Comparison of ENCODE assay signal across 9 mouse cellular contexts in the genomic region with DNA sequence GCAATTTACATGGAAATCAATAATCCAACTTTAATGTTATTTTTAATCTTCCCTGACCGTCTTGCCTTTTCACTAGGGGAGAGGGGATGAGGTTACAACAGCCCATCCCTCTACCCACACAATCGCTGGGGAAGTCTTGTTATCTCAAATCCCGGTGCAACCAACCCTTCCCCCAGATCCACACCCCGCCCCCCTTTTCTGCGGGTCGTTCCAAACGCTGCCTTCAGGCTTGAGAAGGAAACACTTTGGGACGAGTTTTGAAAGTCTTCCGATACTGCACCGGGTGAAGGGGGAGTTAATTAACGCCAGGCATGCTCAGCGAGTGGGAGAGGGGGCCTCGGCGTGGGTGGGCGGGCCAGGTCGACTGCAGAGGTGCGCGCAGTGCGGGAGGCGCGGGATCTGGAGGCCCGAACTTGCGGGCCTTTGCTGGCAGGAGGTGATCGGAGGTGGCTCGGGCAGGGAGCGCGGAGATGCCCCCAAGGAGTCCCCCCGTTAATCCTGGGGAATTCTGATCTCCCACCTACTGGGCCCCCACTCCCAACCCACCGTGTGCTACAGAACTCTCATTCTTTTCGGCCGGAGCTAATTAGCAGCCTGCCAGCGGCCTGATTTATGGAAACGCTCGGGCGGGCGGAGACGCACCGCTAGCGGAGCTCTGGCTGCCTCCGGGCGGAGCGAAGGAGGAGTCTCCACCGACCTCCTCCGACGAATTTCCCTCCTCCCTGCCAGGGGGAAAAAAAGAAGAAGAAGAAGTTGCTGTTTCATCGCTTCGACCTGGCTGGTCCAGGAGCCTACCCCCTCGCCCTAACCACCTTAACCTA. TPM values are rescaled to one million over a fixed set of nuclear protein-coding genes. Genes with fewer than 3 reads are reported as not detected.
A peak's percentile ranks its signal among the peaks of the same experiment; 100 is the strongest.
DNase-seq lines count a peak whose midpoint lies in the region; ATAC-seq and TF ChIP-seq lines count a peak whose summit lies in the region.
"Had no signal": no experiment of that assay in that cellular context is flagged by ENCODE, and none has a peak within 500 bp of the region (broad histone marks: within the 10 kb centered on the region; RNA-seq: fewer than 3 reads in every experiment).

No protein-coding gene starts in this region.

- no peaks in the 10 kb centered on the region for H3K9me3 ChIP-seq in forebrain, embryonic 11.5 days (ENCODE audit: control insufficient read depth, low read length)
- H3K9me3 ChIP-seq in intestine, embryonic 15.5 days: no peaks in the 10 kb centered on the region
- no peaks in the 10 kb centered on the region for H3K9me3 ChIP-seq in liver, embryonic 15.5 days (replicated peaks)

- peak; percentile 66 for ATAC-seq in forebrain, embryonic 11.5 days (replicated peaks; ENCODE audit: low FRiP score)
- ATAC-seq in intestine, embryonic 15.5 days: peak; percentile 64
- no peak for ATAC-seq in liver, embryonic 15.5 days (ENCODE audit: insufficient read depth)

- H3K4me2 ChIP-seq in forebrain, embryonic 11.5 days (ENCODE audit: low read depth, low read length, severe bottlenecking): peak overlapping the region; percentile 67
- H3K4me2 ChIP-seq in intestine, embryonic 15.5 days (replicated peaks): peak overlapping the region; percentile 75
- peak overlapping the region; percentile 52 for H3K4me2 ChIP-seq in liver, embryonic 15.5 days

- no peaks in the 10 kb centered on the region for H3K36me3 ChIP-seq in forebrain, embryonic 11.5 days (ENCODE audit: control insufficient read depth, insufficient read depth, low read length)
- H3K36me3 ChIP-seq in intestine, embryonic 15.5 days: no peaks in the 10 kb centered on the region
- no peaks in the 10 kb centered on the region for H3K36me3 ChIP-seq in liver, embryonic 15.5 days (replicated peaks)

- TF ChIP-seq POLR2A in olfactory bulb, adult 2 months (IDR thresholded peaks at IDR 0.05; ENCODE audit: insufficient read depth, low read depth, low read length): no peak

- TF ChIP-seq CTCF in olfactory bulb, adult 2 months (IDR thresholded peaks at IDR 0.05; ENCODE audit: insufficient read depth, low read depth, low read length): no peak

- H3K9ac ChIP-seq in forebrain, embryonic 11.5 days (ENCODE audit: low read length): peak overlapping the region; percentile 69
- peak overlapping the region; percentile 5; the same call in 1 of the 2 replicates for H3K9ac ChIP-seq in intestine, embryonic 15.5 days
- no peak overlapping the region for H3K9ac ChIP-seq in liver, embryonic 15.5 days

- peak overlapping the region; percentile 38 for H3K4me3 ChIP-seq in forebrain, embryonic 11.5 days (ENCODE audit: low read depth, low read length)
- peak overlapping the region; percentile 39 for H3K4me3 ChIP-seq in intestine, embryonic 15.5 days (replicated peaks)
- H3K4me3 ChIP-seq in liver, embryonic 15.5 days (replicated peaks): peak overlapping the region; percentile 37
- H3K4me3 ChIP-seq in olfactory bulb, adult 2 months (ENCODE audit: insufficient read depth, low read depth, low read length): peak overlapping the region; percentile 17

- peak; percentile 44 to 56 for DNase-seq in right cerebral cortex, postnatal 10 days (ENCODE audit: low spot score in 2 of 2)
- no peak for DNase-seq in right cerebral cortex, postnatal 14 days
- peak; percentile 87 for DNase-seq in forebrain, embryonic 11.5 days (ENCODE audit: low spot score)
- DNase-seq in frontal cortex, postnatal 25 days (ENCODE audit: low spot score in 2 of 2): no peak
- DNase-seq in spleen, adult 18-20 months: no peak

- peaks cover 24% of the 10 kb centered on the region for H3K4me1 ChIP-seq in forebrain, embryonic 11.5 days (replicated peaks; ENCODE audit: control insufficient read depth, insufficient read depth, low read length)
- peaks cover 17% of the 10 kb centered on the region for H3K4me1 ChIP-seq in intestine, embryonic 15.5 days (replicated peaks)
- 0 out of 2 replicates have a peak, but pooled peaks cover 3% of the 10 kb centered on the region for H3K4me1 ChIP-seq in liver, embryonic 15.5 days (replicated peaks)
- peaks cover 5% of the 10 kb centered on the region; the same call in 1 of the 2 replicates for H3K4me1 ChIP-seq in olfactory bulb, adult 2 months (ENCODE audit: control insufficient read depth, insufficient read depth, low read length)

- H3K27me3 ChIP-seq in forebrain, embryonic 11.5 days (ENCODE audit: control insufficient read depth, insufficient read depth, low read length): peaks cover 65% of the 10 kb centered on the region
- peaks cover 68% of the 10 kb centered on the region for H3K27me3 ChIP-seq in intestine, embryonic 15.5 days (replicated peaks)
- peaks cover 99% of the 10 kb centered on the region for H3K27me3 ChIP-seq in liver, embryonic 15.5 days

- WGBS in forebrain, embryonic 11.5 days: under 1% methylated on average over 44 of the region's 48 CpGs
- WGBS in intestine, embryonic 15.5 days: under 1% methylated on average over 48 of the region's 48 CpGs
- under 1% methylated on average over 48 of the region's 48 CpGs for WGBS in liver, embryonic 15.5 days (ENCODE audit: insufficient replicate concordance)
- WGBS in olfactory bulb, adult 2 months: 2% methylated on average over 48 of the region's 48 CpGs

- peak overlapping the region; percentile 69 for H3K27ac ChIP-seq in forebrain, embryonic 11.5 days (ENCODE audit: low read depth, low read length)
- no peak overlapping the region for H3K27ac ChIP-seq in intestine, embryonic 15.5 days
- no peak overlapping the region for H3K27ac ChIP-seq in liver, embryonic 15.5 days (replicated peaks)
- H3K27ac ChIP-seq in olfactory bulb, adult 2 months (ENCODE audit: insufficient read depth, low read depth, low read length): 0 out of 2 replicates have a peak overlapping the region, but pooled peaks have one; percentile 34
- H3K27ac ChIP-seq: macrophage had no signal

RNA-seq across cellular contexts. Expression of a gene that starts 35.1 kb away (rescaled TPM):
- polyA plus RNA-seq in forebrain, embryonic 11.5 days (2014; fragmentation: Nextera tagmentation; extraction: Ambion mirVana): 124 and 137 TPM in 2 replicates
- 39.4 and 46.3 TPM in 2 replicates for polyA plus RNA-seq in intestine, embryonic 15.5 days (2015; fragmentation: Nextera tagmentation; extraction: Ambion mirVana)
- 6.5 and 6.7 TPM in 2 replicates for polyA plus RNA-seq in liver, embryonic 15.5 days (2015; fragmentation: Nextera tagmentation; extraction: Ambion mirVana)
- not detected in 2 replicates for polyA plus RNA-seq in olfactory bulb, adult 2 months (2012; ENCODE audit: insufficient read depth, insufficient read length, low replicate concordance, missing spikeins)
- polyA plus RNA-seq: macrophage had no signal

Comparison
In these comparisons a context has a peak if more than half of its experiments do, and no peak if none do; other contexts are left out.
1. DNase-seq: peak in right cerebral cortex, postnatal 10 days (2 of 2) and forebrain, embryonic 11.5 days (single experiment); none in right cerebral cortex, postnatal 14 days (single experiment), frontal cortex, postnatal 25 days (0 of 2) and spleen, adult 18-20 months (0 of 2).
2. H3K27ac ChIP-seq: peak in forebrain, embryonic 11.5 days (single experiment) and olfactory bulb, adult 2 months (single experiment); none in intestine, embryonic 15.5 days (single experiment) and liver, embryonic 15.5 days (single experiment).
3. Peak in every context shown above with its lines, with median percentiles within 50 percentile points of each other: H3K4me2 ChIP-seq and H3K4me3 ChIP-seq.